Mouse (Mus musculus): ENCODE measurements at regions not wholly inside any gene's neighbourhood (a gene's known extent, or its start where the extent isn't known, plus 50 kb on each side); places are given as distances from the start of the nearest gene placed in this dataset.
A peak's percentile ranks its signal among the peaks of the same experiment; 100 is the strongest.
"Not testable (repeated sequence)": the region's sequence is repeated elsewhere in the genome, so short reads cannot be mapped to it uniquely, and the experiment has no call there.

- Histone ChIP-seq H3K9me3 (ENCODE audit: low read depth, low read length) (no peaks in the 10 kb centered on the region), H3K4me2 (no peak overlapping the region), H3K4me3 (ENCODE audit: low read depth, low read length) (no peak overlapping the region), H3K4me1 (ENCODE audit: insufficient read depth) (no peaks in the 10 kb centered on the region), H3K9ac (no peak overlapping the region), H3K27me3 (ENCODE audit: insufficient read depth, low read length) (no peaks in the 10 kb centered on the region), H3K27ac (ENCODE audit: low read depth) (no peak overlapping the region), H3K36me3 (ENCODE audit: insufficient read depth) (no peaks in the 10 kb centered on the region)
- TF ChIP-seq CTCF (IDR thresholded peaks at IDR 0.05; ENCODE audit: low read depth) = no peak
- DNase-seq = peak; percentile 87
- ATAC-seq (ENCODE audit: insufficient read depth) = peak; percentile 94
- 10% methylated on average over 7 of the region's 7 CpGs for WGBS
Measured at GRCm38 (mm10) chr10:11515144-11515543, 171.9 kb downstream of the Epm2a start.

GRCm38 (mm10) chr10:11517122-11517521 is 173.9 kb downstream of the Epm2a start:
- H3K4me2 ChIP-seq = no peak overlapping the region
- no peaks in the 10 kb centered on the region for H3K36me3 ChIP-seq (ENCODE audit: insufficient read depth)
- TF ChIP-seq CTCF (IDR thresholded peaks at IDR 0.05; ENCODE audit: low read depth) = peak; percentile 24; the same call in 1 of the 2 replicates
- no peak overlapping the region for H3K9ac ChIP-seq
- WGBS = 57% methylated on average over 2 of the region's 2 CpGs
- H3K27ac ChIP-seq (ENCODE audit: low read depth) = no peak overlapping the region
- no peaks in the 10 kb centered on the region for H3K27me3 ChIP-seq (ENCODE audit: insufficient read depth, low read length)
- ATAC-seq (ENCODE audit: insufficient read depth) (no peak), DNase-seq (peak; percentile 21)
- H3K4me3 ChIP-seq (ENCODE audit: low read depth, low read length) = no peak overlapping the region
- H3K9me3 ChIP-seq (ENCODE audit: low read depth, low read length) = no peaks in the 10 kb centered on the region
- no peaks in the 10 kb centered on the region for H3K4me1 ChIP-seq (ENCODE audit: insufficient read depth)

DNA sequence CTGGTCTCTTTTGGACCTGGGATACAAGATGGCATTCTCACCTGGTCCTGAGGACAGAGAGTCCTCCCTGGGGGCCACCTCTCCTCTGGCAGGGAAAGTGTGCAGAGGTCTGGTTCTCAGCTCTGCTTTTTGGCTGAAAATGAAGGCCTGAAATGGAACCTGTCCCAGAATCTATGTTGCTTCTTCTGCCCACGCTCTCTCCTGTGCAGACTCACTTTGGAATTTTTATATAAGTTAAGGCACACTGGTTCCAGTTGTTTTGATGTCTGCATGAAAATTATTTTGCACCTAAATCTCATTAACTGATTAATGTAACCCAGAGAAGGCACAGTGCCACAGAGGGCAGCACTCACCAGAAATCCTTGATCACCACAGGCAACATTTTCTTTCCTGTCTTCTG is 188.1 kb downstream of the Epm2a start:
- no peak overlapping the region for H3K9ac ChIP-seq
- no peak for TF ChIP-seq CTCF (IDR thresholded peaks at IDR 0.05; ENCODE audit: low read depth)
- no peaks in the 10 kb centered on the region for H3K9me3 ChIP-seq (ENCODE audit: low read depth, low read length)
- DNase-seq (no peak), ATAC-seq (ENCODE audit: insufficient read depth) (no peak)
- no peaks in the 10 kb centered on the region for H3K36me3 ChIP-seq (ENCODE audit: insufficient read depth)
- no peak overlapping the region for H3K4me3 ChIP-seq (ENCODE audit: low read depth, low read length)
- H3K27me3 ChIP-seq (ENCODE audit: insufficient read depth, low read length) = no peaks in the 10 kb centered on the region
- H3K27ac ChIP-seq (ENCODE audit: low read depth) = no peak overlapping the region
- H3K4me1 ChIP-seq (ENCODE audit: insufficient read depth) = no peaks in the 10 kb centered on the region
- no peak overlapping the region for H3K4me2 ChIP-seq
- 83% methylated on average over 1 of the region's 1 CpGs for WGBS

DNA sequence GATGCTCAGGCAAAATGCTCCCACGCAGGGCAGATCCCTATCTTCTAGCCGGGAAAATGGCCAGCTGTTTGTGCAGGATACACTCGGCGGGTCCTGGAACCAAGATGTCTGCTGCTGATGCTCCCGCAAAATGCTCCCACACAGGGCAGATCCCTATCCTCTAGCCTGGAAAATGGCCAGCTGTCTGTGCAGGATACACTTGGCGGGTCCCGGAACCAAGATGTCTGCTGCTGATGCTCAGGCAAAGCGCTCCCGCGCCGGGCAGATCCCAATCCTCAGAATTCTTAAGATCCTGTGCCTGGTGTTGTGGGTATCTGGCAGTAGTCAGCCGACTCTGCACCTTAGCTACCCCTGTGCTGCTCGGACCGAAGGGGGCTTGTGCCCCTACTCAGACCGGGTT is 212.2 kb downstream of the Epm2a start:
- H3K4me3 ChIP-seq (ENCODE audit: low read depth, low read length); H3K4me1 ChIP-seq (ENCODE audit: insufficient read depth); H3K36me3 ChIP-seq (ENCODE audit: insufficient read depth); H3K9me3 ChIP-seq (ENCODE audit: low read depth, low read length); ATAC-seq (ENCODE audit: insufficient read depth); DNase-seq; H3K4me2 ChIP-seq; H3K27ac ChIP-seq (ENCODE audit: low read depth); H3K27me3 ChIP-seq (ENCODE audit: insufficient read depth, low read length); H3K9ac ChIP-seq: not testable (repeated sequence)
- 82% methylated on average over 15 of the region's 15 CpGs for whole genome bisulfite sequencing

GRCm38 (mm10) chr10:11570523-11571055 is 227.4 kb downstream of the Epm2a start:
- H3K27ac ChIP-seq (ENCODE audit: low read depth) = no peak overlapping the region
- no peak overlapping the region for H3K4me3 ChIP-seq (ENCODE audit: low read depth, low read length)
- no peak for TF ChIP-seq CTCF (IDR thresholded peaks at IDR 0.05; ENCODE audit: low read depth)
- 65% methylated on average over 4 of the region's 4 CpGs for WGBS
- H3K9me3 ChIP-seq (ENCODE audit: low read depth, low read length) = no peaks in the 10 kb centered on the region
- H3K27me3 ChIP-seq (ENCODE audit: insufficient read depth, low read length) = no peaks in the 10 kb centered on the region
- DNase-seq (no peak), ATAC-seq (ENCODE audit: insufficient read depth) (no peak)
- H3K9ac ChIP-seq = no peak overlapping the region
- H3K4me2 ChIP-seq = no peak overlapping the region
- no peaks in the 10 kb centered on the region for H3K36me3 ChIP-seq (ENCODE audit: insufficient read depth)
- H3K4me1 ChIP-seq (ENCODE audit: insufficient read depth) = no peaks in the 10 kb centered on the region

- no peak overlapping the region for H3K4me3 ChIP-seq (ENCODE audit: low read depth, low read length)
- ATAC-seq (ENCODE audit: insufficient read depth) = no peak
- no peaks in the 10 kb centered on the region for H3K4me1 ChIP-seq (ENCODE audit: insufficient read depth)
- 91% methylated on average over 1 of the region's 1 CpGs for WGBS
- H3K4me2 ChIP-seq = no peak overlapping the region
- no peak overlapping the region for H3K27ac ChIP-seq (ENCODE audit: low read depth)
- H3K9me3 ChIP-seq (ENCODE audit: low read depth, low read length) = no peaks in the 10 kb centered on the region
- no peak for DNase-seq
- H3K27me3 ChIP-seq (ENCODE audit: insufficient read depth, low read length) = no peaks in the 10 kb centered on the region
- no peak for TF ChIP-seq CTCF (IDR thresholded peaks at IDR 0.05; ENCODE audit: low read depth)
- H3K36me3 ChIP-seq (ENCODE audit: insufficient read depth) = no peaks in the 10 kb centered on the region
- no peak overlapping the region for H3K9ac ChIP-seq
Measured at GRCm38 (mm10) chr10:11608451-11608850, 265.2 kb downstream of the Epm2a start.

- not testable (repeated sequence) for H3K9me3 ChIP-seq (ENCODE audit: low read depth, low read length); H3K4me2 ChIP-seq; ATAC-seq (ENCODE audit: insufficient read depth); H3K4me1 ChIP-seq (ENCODE audit: insufficient read depth); DNase-seq; H3K36me3 ChIP-seq (ENCODE audit: insufficient read depth); H3K27ac ChIP-seq (ENCODE audit: low read depth); H3K9ac ChIP-seq; H3K27me3 ChIP-seq (ENCODE audit: insufficient read depth, low read length); H3K4me3 ChIP-seq (ENCODE audit: low read depth, low read length)
- WGBS = 93% methylated on average over 16 of the region's 20 CpGs
Measured at GRCm38 (mm10) chr10:11609092-11609491, 265.9 kb downstream of the Epm2a start.

- no peaks in the 10 kb centered on the region for H3K9me3 ChIP-seq (ENCODE audit: low read depth, low read length)
- no peak for DNase-seq
- no peak for TF ChIP-seq CTCF (IDR thresholded peaks at IDR 0.05; ENCODE audit: low read depth)
- 81% methylated on average over 1 of the region's 1 CpGs for WGBS
- H3K36me3 ChIP-seq (ENCODE audit: insufficient read depth) = no peaks in the 10 kb centered on the region
- H3K27me3 ChIP-seq (ENCODE audit: insufficient read depth, low read length) = no peaks in the 10 kb centered on the region
- no peak overlapping the region for H3K27ac ChIP-seq (ENCODE audit: low read depth)
- no peak overlapping the region for H3K9ac ChIP-seq
- H3K4me1 ChIP-seq (ENCODE audit: insufficient read depth) = no peaks in the 10 kb centered on the region
- no peak overlapping the region for H3K4me3 ChIP-seq (ENCODE audit: low read depth, low read length)
- H3K4me2 ChIP-seq = no peak overlapping the region
- ATAC-seq (ENCODE audit: insufficient read depth) = no peak
Measured at GRCm38 (mm10) chr10:11648151-11648550, 304.9 kb downstream of the Epm2a start.

All from lung, embryonic 14.5 days (tissue).